ENCODE assay signal across 30 mouse cellular contexts in the genomic region with DNA sequence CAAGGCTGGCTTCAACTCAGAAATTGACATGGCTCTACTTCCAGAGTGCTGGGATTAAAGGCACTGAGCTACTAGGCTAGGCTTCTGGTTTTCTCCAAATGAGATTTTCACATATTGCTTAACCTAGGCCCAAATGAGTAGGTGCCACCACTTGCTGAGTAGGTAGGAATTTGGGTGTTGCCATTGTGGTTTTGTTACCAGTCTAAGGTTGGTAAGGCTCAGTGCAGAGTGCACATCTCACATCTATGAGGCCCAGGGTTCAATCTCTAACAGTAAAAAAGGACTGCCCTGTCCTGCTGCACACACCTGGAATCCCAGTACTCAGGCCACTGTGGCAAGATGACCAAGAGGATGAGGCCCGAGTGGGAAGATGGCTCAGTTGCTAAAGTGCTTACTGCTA.
"Had no signal": no experiment of that assay in that cellular context is flagged by ENCODE, and none has a peak within 500 bp of the region (broad histone marks: within the 10 kb centered on the region; RNA-seq: fewer than 3 reads in every experiment).

No protein-coding gene starts in this region.

- H3K4me2 ChIP-seq: limb, embryonic 12.5 days; limb, embryonic 13.5 days; limb, embryonic 15.5 days; liver, embryonic 11.5 days; liver, embryonic 12.5 days; liver, embryonic 13.5 days; liver, embryonic 15.5 days; lung, embryonic 14.5 days; lung, embryonic 15.5 days; midbrain, embryonic 12.5 days; midbrain, embryonic 13.5 days; midbrain, embryonic 15.5 days; neural tube, embryonic 12.5 days had no signal

- H3K27me3 ChIP-seq: limb, embryonic 12.5 days; limb, embryonic 13.5 days; limb, embryonic 15.5 days; liver, embryonic 12.5 days; liver, embryonic 13.5 days; liver, embryonic 15.5 days; lung, embryonic 15.5 days; megakaryocyte, embryonic 14.5 days; midbrain, embryonic 12.5 days; midbrain, embryonic 13.5 days; midbrain, embryonic 15.5 days; neural tube, embryonic 12.5 days had no signal

- H3K4me3 ChIP-seq: limb, embryonic 10.5 days; limb, embryonic 12.5 days; limb, embryonic 13.5 days; limb, embryonic 15.5 days; liver, embryonic 12.5 days; liver, embryonic 13.5 days; liver, embryonic 15.5 days; lung, embryonic 15.5 days; megakaryocyte, embryonic 14.5 days; midbrain, embryonic 10.5 days; midbrain, embryonic 12.5 days; midbrain, embryonic 13.5 days; midbrain, embryonic 15.5 days; myocyte; neural tube, embryonic 12.5 days had no signal

- DNase-seq: left cerebral cortex, postnatal 4 days; liver; liver, embryonic 13.5 days; liver, postnatal 0 days; lung, adult 18-20 months; lung, adult 2 months; lung, embryonic 14.5 days; lung, postnatal 10 days; lung, postnatal 14 days; lung, postnatal 36 days; lung, postnatal 4 days had no signal

- H3K9ac ChIP-seq: limb, embryonic 12.5 days; limb, embryonic 13.5 days; limb, embryonic 15.5 days; liver, embryonic 12.5 days; liver, embryonic 13.5 days; liver, embryonic 14.5 days; liver, embryonic 15.5 days; liver, postnatal 0 days; lung, embryonic 14.5 days; lung, embryonic 15.5 days; midbrain, embryonic 12.5 days; midbrain, embryonic 13.5 days; midbrain, embryonic 15.5 days; neural tube, embryonic 12.5 days had no signal

- H3K9me3 ChIP-seq: limb, embryonic 10.5 days; limb, embryonic 12.5 days; limb, embryonic 13.5 days; limb, embryonic 15.5 days; liver, embryonic 12.5 days; liver, embryonic 13.5 days; liver, embryonic 15.5 days; lung, embryonic 15.5 days; megakaryocyte, embryonic 14.5 days; midbrain, embryonic 10.5 days; midbrain, embryonic 12.5 days; midbrain, embryonic 13.5 days; midbrain, embryonic 15.5 days; neural tube, embryonic 12.5 days had no signal

- ATAC-seq: liver, embryonic 12.5 days; liver, postnatal 0 days; lung, postnatal 0 days; midbrain, embryonic 13.5 days; midbrain, embryonic 15.5 days; midbrain, embryonic 16.5 days had no signal

- H3K27ac ChIP-seq: limb, embryonic 10.5 days; limb, embryonic 12.5 days; limb, embryonic 13.5 days; limb, embryonic 15.5 days; liver, embryonic 12.5 days; liver, embryonic 13.5 days; liver, embryonic 14.5 days; liver, embryonic 15.5 days; lung, embryonic 15.5 days; macrophage; midbrain, embryonic 10.5 days; midbrain, embryonic 12.5 days; midbrain, embryonic 13.5 days; midbrain, embryonic 15.5 days; neural tube, embryonic 12.5 days had no signal

- H3K4me1 ChIP-seq: limb, embryonic 10.5 days; limb, embryonic 12.5 days; limb, embryonic 13.5 days; liver, embryonic 12.5 days; liver, embryonic 13.5 days; liver, embryonic 15.5 days; lung, embryonic 15.5 days; midbrain, embryonic 10.5 days; midbrain, embryonic 12.5 days; midbrain, embryonic 13.5 days; midbrain, embryonic 15.5 days; neural tube, embryonic 12.5 days had no signal
